Mouse (Mus musculus) lung, embryonic 16.5 days (tissue): ENCODE data around the gene Tox3. TPM values are rescaled to one million over a fixed set of nuclear protein-coding genes. Genes with fewer than 3 reads are reported as not detected.
A peak's percentile ranks its signal among the peaks of the same experiment; 100 is the strongest.

ENCODE experiments used
- ATAC-seq: fragments of 200-750 bp; cut with Nextera tagmentation; 2 replicates; pipeline ENCODE4 v1.8.0; 2017; ENCODE audit warnings: low read depth, mild to moderate bottlenecking, moderate library complexity
- H3K27ac ChIP-seq: fragments of 300-500 bp; sonication (generic); 2 replicates; pipeline ENCODE4 v1.5.1; 2014; ENCODE audit warnings: mild to moderate bottlenecking, control low read depth, low read length
- H3K27me3 ChIP-seq: fragments of 300-500 bp; sonication (generic); 2 replicates; pipeline ENCODE4 v1.6.1; 2014; ENCODE audit warnings: low read depth, low read length, mixed read lengths; ENCODE audit not compliant: control insufficient read depth, insufficient read depth
- H3K36me3 ChIP-seq: fragments of 300-500 bp; sonication (generic); 2 replicates; pipeline ENCODE4 v1.6.1; 2014; ENCODE audit warnings: low read length; ENCODE audit not compliant: control insufficient read depth, insufficient read depth
- H3K4me1 ChIP-seq: fragments of 300-500 bp; sonication (generic); replicated peaks from 2 replicates; pipeline ENCODE4 v1.6.1; 2014; ENCODE audit warnings: low read length, mixed read lengths; ENCODE audit not compliant: control insufficient read depth, insufficient read depth
- H3K4me2 ChIP-seq: fragments of 300-500 bp; sonication (generic); 2 replicates; pipeline ENCODE4 v1.6.1; 2014; ENCODE audit warnings: low read depth, low read length, control low read depth
- H3K4me3 ChIP-seq: fragments of 300-500 bp; sonication (generic); 2 replicates; pipeline ENCODE4 v1.5.1; 2014; ENCODE audit warnings: mild to moderate bottlenecking, low read length, control low read depth
- H3K9ac ChIP-seq: fragments of 300-500 bp; sonication (generic); 2 replicates; pipeline ENCODE4 v1.6.1; 2014; ENCODE audit warnings: low read length, control low read depth
- H3K9me3 ChIP-seq: fragments of 300-500 bp; sonication (generic); 2 replicates; pipeline ENCODE4 v1.6.1; 2016; ENCODE audit warnings: low read length; ENCODE audit not compliant: control insufficient read depth
- WGBS: fragments of 180-500 bp; shearing (Covaris S2); extraction: QIAGEN DNeasy Blood & Tissue Kit; methylation state at CpG from one replicate; pipeline ENCODE4 v1.1.7; 2014; 5-methylcytosine and 5-hydroxymethylcytosine counted together
- polyA plus RNA-seq: library from polyadenylated mRNA; unstranded; fragments of >200 nt; fragmentation: Nextera tagmentation; extraction: Ambion mirVana; gene quantifications from 2 replicates; pipeline ENCODE4 v1.2.1, GENCODE M21; 2015

The Tox3 gene
- polyA plus RNA-seq, 1 experiment from 2014 or later: 3.0 TPM

DNA sequence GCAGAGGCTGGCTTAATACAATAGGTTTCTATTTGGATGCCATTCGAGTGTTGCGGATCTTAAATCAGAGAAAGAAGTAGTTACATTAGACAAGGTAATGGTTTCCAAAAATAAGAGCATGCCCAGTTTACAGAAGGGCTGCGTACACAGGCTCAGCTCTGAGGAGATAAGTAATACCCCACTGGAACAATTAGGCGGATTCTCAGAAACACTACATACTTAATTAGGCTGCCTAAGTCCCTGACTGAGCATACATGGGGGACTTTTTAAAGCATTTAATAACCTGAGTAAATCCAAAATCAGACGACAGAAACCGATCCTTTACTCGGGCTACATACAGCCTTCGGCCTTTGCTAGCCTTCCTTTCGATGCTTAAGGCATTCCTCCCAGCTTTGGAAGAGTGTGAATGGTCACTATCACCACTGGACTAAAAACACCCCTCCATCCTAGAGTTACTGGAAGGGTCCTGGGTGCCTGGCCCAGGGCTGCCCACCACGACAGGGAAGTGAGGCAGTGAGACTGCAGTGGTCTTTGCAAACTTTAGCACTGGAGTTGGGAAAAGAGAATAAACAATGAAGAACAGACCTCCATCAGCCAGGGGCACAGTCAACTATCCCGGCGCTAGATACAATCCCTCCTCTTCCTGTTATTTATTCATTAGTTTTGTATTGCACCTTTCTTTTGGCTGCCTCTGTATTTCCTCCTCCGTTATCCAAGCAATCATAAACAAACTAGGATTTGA lies 1.8 kb downstream of the Tox3 start:
- Histone ChIP-seq H3K27ac (no peak overlapping the region), H3K36me3 (no peaks in the 10 kb centered on the region), H3K4me3 (peak overlapping the region; percentile 72), H3K27me3 (no peaks in the 10 kb centered on the region; the same call in 1 of the 2 replicates), H3K4me2 (peak overlapping the region; percentile 95), H3K4me1 (peaks cover 19% of the 10 kb centered on the region), H3K9ac (no peak overlapping the region), H3K9me3 (no peaks in the 10 kb centered on the region)
- no peak for ATAC-seq
- WGBS: 39% methylated on average over 13 of the region's 13 CpGs

DNA sequence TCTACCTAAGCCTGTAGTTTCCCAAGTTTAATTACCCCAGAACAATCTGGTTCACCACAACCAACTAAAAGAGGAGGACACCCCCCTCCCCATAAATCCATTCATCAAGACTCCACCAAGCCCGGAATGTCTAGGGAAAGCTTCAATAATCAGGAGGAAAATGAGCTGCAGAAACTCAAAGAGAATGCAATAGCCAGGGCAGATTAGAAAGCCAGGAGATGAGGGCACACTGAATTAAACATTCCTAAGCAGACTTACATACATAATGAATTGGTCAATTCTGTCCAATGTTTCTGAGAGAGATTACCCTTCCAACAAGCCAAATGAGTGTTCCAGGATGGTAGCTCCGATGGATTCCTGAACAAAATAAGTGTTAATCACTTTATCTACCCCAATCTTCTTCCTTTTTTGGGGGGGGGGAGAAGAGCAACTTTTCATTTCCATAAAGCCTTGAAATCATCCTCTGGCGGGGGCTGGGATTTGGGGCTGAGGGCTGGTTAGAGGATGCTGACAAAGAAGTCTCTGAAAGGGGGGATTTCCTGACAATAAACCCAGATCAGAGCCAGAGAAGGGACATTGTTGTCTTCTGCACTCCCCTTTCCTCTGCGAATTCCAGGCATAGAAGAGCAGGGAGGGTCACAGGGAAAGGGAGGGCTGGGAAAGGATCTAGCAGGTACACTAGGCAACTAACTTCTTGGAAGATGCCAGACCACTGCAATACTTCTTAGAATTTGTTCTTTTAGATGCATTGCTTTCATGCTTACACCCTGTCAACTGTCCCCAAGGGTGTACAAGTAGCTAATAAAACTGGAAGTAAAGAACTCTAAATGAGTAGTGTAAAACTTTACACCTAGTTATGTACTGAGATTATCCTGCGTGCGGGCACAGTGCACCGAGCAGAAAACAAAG lies 17.5 kb downstream of the Tox3 start:
- no peaks in the 10 kb centered on the region for H3K4me1 ChIP-seq
- H3K4me3 ChIP-seq: no peak overlapping the region
- no peaks in the 10 kb centered on the region for H3K9me3 ChIP-seq
- ATAC-seq: no peak
- H3K36me3 ChIP-seq: no peaks in the 10 kb centered on the region
- no peak overlapping the region for H3K9ac ChIP-seq
- H3K4me2 ChIP-seq: no peak overlapping the region
- WGBS: 74% methylated on average over 7 of the region's 7 CpGs
- no peak overlapping the region for H3K27ac ChIP-seq
- H3K27me3 ChIP-seq: no peaks in the 10 kb centered on the region

DNA sequence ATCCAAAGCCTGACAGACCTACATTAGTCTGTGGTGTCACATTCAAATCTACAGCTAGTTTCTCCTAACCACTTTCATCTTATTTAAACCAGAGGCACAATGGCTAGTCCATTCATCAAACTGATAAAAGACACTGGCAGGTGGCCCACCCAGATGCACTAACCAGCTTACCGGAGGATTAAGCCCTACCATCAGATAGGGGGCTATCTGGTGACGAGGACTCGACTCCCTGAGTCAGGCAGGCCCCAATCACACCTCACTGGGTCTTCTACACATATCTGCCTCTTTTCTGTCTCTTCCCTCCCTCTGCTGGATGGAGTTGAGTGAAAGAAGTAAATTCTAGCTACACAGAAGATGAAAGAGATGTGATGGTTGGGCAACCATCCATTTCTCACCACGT lies 24.3 kb downstream of the Tox3 start:
- Histone ChIP-seq H3K4me1 (no peaks in the 10 kb centered on the region), H3K36me3 (no peaks in the 10 kb centered on the region), H3K9me3 (no peaks in the 10 kb centered on the region), H3K4me3 (no peak overlapping the region), H3K27ac (no peak overlapping the region), H3K4me2 (no peak overlapping the region), H3K27me3 (no peaks in the 10 kb centered on the region), H3K9ac (no peak overlapping the region)
- ATAC-seq: no peak
- WGBS: 21% methylated on average over 4 of the region's 4 CpGs

DNA sequence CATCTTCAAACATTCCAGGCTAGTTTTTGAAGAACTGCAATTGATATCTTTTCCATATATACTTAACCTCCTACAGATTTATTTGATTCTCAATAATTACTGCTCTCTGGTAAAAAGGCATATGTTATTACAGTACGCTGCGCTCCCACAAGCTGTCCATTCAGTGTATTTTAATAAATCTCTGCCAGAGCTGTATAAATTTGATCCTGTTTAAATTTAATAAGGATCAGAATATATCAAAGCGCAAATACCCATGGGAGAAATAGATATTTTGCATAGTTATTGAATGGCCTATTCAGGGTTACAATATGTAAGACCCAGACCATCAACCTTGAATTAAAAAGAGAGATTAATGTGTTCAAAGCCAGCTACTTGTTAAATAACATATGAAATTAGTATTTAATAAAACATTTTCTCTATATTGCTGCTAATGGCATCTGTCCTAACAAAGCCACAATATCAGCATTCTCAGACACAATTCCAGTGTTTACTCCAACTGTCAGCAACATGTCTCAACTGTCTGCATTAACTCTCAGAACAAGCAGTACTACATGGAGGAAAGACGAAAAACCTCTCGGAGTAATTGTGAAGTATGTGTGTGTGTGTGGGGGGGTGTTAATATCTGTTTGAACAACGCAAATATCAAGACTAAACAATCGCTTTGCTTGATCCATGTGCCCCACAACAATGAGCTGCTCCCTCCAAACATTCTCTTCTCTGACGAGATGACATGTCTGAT lies 25.3 kb downstream of the Tox3 start:
- 62% methylated on average over 8 of the region's 8 CpGs for WGBS

DNA sequence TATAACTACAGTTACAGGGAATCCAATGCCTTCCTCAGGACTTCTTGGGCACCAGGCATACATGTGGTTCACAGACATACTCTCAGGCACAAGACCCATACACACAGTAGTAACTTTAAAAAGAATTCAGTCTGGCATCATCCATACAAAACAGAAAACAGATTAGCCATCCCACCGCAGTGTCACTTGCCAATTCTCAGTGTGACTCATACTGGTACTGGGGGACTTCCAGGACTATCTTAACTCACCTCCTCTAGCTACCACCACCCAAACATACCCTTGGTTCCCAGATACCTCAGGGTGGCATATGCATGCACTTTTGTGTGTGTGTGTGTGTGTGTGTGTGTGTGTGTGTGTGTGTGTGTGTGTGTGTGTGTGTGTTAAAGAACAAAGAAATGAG lies 26.9 kb downstream of the Tox3 start:
- no peaks in the 10 kb centered on the region for H3K9me3 ChIP-seq
- H3K4me3 ChIP-seq: no peak overlapping the region
- H3K27me3 ChIP-seq: no peaks in the 10 kb centered on the region
- no peak overlapping the region for H3K9ac ChIP-seq
- H3K4me2 ChIP-seq: no peak overlapping the region
- 96% methylated on average over 1 of the region's 1 CpGs for WGBS
- H3K4me1 ChIP-seq: no peaks in the 10 kb centered on the region
- no peak for ATAC-seq
- no peak overlapping the region for H3K27ac ChIP-seq
- no peaks in the 10 kb centered on the region for H3K36me3 ChIP-seq

More for the DNA sequence above, 25.3 kb downstream of the Tox3 start:
- no peaks in the 10 kb centered on the region for H3K9me3 ChIP-seq
- no peaks in the 10 kb centered on the region for H3K27me3 ChIP-seq
- no peaks in the 10 kb centered on the region for H3K36me3 ChIP-seq
- H3K4me1 ChIP-seq: no peaks in the 10 kb centered on the region
- no peak for ATAC-seq
- no peak overlapping the region for H3K9ac ChIP-seq
- no peak overlapping the region for H3K4me3 ChIP-seq
- H3K4me2 ChIP-seq: no peak overlapping the region
- H3K27ac ChIP-seq: no peak overlapping the region

DNA sequence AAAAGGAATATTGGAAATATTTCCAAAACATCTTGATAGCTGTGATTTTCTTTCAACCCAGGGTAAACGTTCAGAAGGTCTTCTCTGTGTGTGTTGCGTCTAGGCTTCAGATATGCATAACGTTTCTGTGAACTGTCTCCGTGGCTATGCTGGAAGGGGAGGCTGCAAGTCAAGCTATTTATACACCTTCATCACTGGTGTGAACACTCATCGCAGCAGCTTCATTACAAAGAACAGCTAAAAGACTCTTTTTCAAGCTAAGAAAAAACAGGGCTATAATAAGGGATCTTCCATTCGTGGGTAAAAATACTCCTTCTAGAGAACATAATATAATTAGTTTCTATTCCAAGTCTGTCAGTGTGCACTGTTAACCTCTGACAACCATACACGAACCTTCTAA lies 33.8 kb downstream of the Tox3 start:
- no peak overlapping the region for H3K4me2 ChIP-seq
- 82% methylated on average over 7 of the region's 7 CpGs for WGBS

DNA sequence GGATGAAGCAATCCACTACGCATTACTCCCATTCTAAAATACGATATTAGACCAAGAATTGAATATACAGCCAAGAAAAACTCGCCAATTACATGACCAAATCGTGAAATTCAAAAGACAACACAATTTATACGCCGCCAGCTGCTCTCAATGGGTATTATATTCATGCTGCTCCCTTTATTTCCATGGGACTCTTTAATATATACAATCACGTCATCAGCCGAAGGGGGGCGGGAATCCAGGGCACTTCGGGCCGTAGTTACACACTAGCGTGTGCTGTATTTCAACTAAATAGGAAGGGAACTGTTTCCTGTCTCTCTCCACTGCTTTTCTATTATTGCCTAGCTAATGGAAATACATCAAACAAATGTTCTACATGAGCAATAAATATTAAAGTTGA lies 45.2 kb downstream of the Tox3 start:
- H3K9me3 ChIP-seq: peaks cover 4% of the 10 kb centered on the region
- no peaks in the 10 kb centered on the region for H3K27me3 ChIP-seq
- peak overlapping the region; percentile 30; the same call in 1 of the 2 replicates for H3K4me2 ChIP-seq
- 47% methylated on average over 12 of the region's 12 CpGs for WGBS
- no peak overlapping the region for H3K9ac ChIP-seq
- no peak overlapping the region for H3K4me3 ChIP-seq
- peaks cover 11% of the 10 kb centered on the region; the same call in 1 of the 2 replicates for H3K4me1 ChIP-seq
- peak overlapping the region; percentile 60; the same call in 1 of the 2 replicates for H3K27ac ChIP-seq
- peak; percentile 78 for ATAC-seq
- no peaks in the 10 kb centered on the region for H3K36me3 ChIP-seq

More for the DNA sequence above, 33.8 kb downstream of the Tox3 start:
- H3K27ac ChIP-seq: no peak overlapping the region
- H3K9me3 ChIP-seq: no peaks in the 10 kb centered on the region
- H3K4me3 ChIP-seq: no peak overlapping the region
- no peak overlapping the region for H3K9ac ChIP-seq
- ATAC-seq: no peak
- H3K4me1 ChIP-seq: no peaks in the 10 kb centered on the region
- H3K36me3 ChIP-seq: no peaks in the 10 kb centered on the region
- H3K27me3 ChIP-seq: no peaks in the 10 kb centered on the region

DNA sequence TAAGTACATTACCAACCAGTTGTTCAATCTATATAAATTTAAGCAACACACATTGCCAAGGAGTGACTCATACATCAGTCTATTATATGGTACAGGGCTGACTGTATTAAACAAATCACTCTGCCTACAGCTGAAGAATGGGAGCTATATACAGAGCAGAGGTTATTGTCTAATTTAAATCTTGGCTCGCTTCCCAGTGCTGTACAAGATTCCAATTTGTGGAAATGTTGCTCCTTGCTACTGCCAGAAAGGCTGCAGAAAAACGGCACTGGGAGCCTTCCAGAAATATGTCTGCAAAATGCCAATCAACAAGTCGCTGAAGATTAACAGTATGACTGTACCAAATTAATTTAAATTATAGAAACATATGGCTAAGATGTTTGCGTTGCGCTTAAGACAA lies 45.9 kb downstream of the Tox3 start:
- Histone ChIP-seq H3K4me3 (no peak overlapping the region), H3K36me3 (no peaks in the 10 kb centered on the region), H3K9me3 (peaks cover 4% of the 10 kb centered on the region), H3K4me1 (peaks cover 11% of the 10 kb centered on the region; the same call in 1 of the 2 replicates), H3K27me3 (no peaks in the 10 kb centered on the region), H3K9ac (no peak overlapping the region), H3K27ac (peak overlapping the region; percentile 60), H3K4me2 (peak overlapping the region; percentile 30)
- ATAC-seq: peak; percentile 98
- 28% methylated on average over 5 of the region's 5 CpGs for WGBS

DNA sequence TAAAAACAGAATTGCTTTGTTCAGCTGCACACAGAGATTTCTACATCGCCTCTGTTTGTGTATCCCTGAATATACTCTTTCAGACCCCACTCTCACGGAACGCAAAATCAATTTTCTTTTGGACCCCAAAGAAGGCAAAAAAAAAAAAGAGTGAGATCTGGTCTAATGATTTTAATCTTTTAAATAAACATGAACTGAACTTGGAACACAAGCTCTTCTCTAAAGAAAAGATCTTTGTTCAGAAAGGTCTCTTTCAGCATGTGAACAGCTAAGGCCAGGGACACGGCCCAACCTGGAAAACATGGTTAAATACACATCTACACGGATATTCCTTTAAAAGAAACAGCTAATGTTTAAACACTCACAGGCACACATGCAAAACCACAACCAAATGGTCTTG lies 46.6 kb downstream of the Tox3 start:
- H3K4me2 ChIP-seq: no peak overlapping the region

More for the DNA sequence above, 46.6 kb downstream of the Tox3 start:
- H3K4me1 ChIP-seq: peaks cover 11% of the 10 kb centered on the region; the same call in 1 of the 2 replicates
- no peaks in the 10 kb centered on the region for H3K27me3 ChIP-seq
- H3K9me3 ChIP-seq: peaks cover under 1% of the 10 kb centered on the region; the same call in 1 of the 2 replicates
- 31% methylated on average over 5 of the region's 5 CpGs for WGBS
- ATAC-seq: no peak
- H3K36me3 ChIP-seq: no peaks in the 10 kb centered on the region
- H3K4me3 ChIP-seq: no peak overlapping the region
- H3K27ac ChIP-seq: no peak overlapping the region
- H3K9ac ChIP-seq: no peak overlapping the region
